Mouse (Mus musculus) ovary, postnatal 14 days (tissue): Measurements from ENCODE around the gene Olfr584.

ENCODE experiments used
- DNase-seq: peaks from one replicate; pipeline ENCODE4 v3.0.0; 2022; ENCODE audit warnings: low spot score

The Olfr584 gene

GRCm38 (mm10) chr7:103081585-103081984 is at the start of gene Olfr584:
Gene Olfr584, plus strand, starts transcription at chr7:103081885.
- DNase-seq = no peak

- DNase-seq = no peak
Observed at GRCm38 (mm10) chr7:103037724-103038123, 44.0 kb upstream of the Olfr584 start, which contains the start of gene Olfr582. Gene Olfr582, plus strand, starts transcription at chr7:103038024.

DNA sequence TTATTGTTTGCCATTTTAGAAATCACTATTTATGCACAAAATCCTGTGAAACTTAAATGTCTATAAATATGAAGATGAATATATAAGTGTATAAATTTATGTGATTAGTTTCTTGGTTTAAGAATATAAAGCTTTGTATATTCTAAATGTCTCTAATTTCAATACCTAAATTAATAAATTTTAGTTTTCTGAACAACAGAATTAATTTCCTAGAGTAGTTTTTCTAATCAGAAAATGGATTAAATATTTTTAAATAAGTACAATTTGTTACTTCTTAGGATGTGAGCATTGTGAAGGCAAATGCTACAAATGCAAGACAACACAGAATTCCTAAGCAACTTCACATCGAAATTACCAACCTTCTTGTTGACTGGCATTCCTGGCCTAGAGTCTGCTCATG is 30.7 kb upstream of the Olfr584 start, which contains the start of gene Olfr583:
Gene Olfr583 (plus strand): TSS at position 301 of the 400 bp plus-strand sequence.
- no peak for DNase-seq

GRCm38 (mm10) chr7:103097420-103097819 is 15.7 kb downstream of the Olfr584 start, which contains the start of gene Olfr585:
Gene Olfr585, plus strand, starts transcription at chr7:103097720.
- DNase-seq = no peak

DNA sequence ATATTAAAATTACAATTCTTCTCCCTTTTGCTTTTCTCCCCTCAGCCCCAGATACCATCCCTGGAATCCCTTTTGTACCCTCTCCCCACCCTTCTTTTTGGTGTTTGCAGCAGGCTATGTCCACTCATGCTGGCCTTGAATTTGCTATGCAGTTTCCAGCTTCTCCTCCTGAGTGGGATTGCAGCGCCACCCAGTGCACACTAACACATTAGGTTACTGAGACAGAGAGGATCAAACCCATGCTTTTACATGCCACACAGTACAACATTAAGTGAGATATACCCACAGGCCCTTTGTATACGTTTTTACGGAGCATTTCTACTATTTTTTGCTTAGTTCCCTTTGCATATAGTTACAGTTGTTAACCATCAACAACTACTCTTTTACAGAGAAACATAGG is 37.7 kb downstream of the Olfr584 start:
- no peak for DNase-seq

- DNase-seq = no peak
Observed at GRCm38 (mm10) chr7:103125538-103125937, 43.9 kb downstream of the Olfr584 start, which contains the start of gene Olfr586. Gene Olfr586, minus strand, starts transcription at chr7:103125638.
